Mouse (Mus musculus): ENCODE results near the gene Gm17577. TPM values are rescaled to one million over a fixed set of nuclear protein-coding genes. Genes with fewer than 3 reads are reported as not detected.
"Not testable (repeated sequence)": the region's sequence is repeated elsewhere in the genome, so short reads cannot be mapped to it uniquely, and the experiment has no call there.

Gene Gm17577
- total RNA-seq (2021): not detected
- long read RNA-seq, experiment 1: 0 reads
- long read RNA-seq, experiment 2: 0 reads

DNA sequence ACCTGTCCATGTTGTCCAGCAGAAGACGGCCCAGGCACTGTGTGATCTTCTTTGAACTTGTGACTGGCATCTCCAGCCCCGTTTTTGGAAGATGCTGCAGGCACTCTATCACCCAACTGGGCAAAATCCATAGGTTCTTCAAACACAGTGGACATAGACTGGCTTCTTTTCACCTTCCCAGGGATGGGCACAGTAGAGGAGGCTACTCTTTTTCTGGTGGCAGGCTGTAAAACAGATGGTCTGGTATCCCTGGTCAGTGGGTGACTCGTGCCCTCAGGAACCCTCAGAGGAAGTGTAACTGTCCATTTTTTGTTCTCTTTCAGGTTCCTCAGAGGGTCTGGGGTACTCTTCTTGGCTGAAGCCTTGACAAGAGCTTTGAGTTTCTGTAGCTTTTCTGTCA is at the start of gene Gm17577:
Gene Gm17577 (minus strand): TSS at position 101 of the 400 bp plus-strand sequence.
- not testable (repeated sequence) for DNase-seq

DNA sequence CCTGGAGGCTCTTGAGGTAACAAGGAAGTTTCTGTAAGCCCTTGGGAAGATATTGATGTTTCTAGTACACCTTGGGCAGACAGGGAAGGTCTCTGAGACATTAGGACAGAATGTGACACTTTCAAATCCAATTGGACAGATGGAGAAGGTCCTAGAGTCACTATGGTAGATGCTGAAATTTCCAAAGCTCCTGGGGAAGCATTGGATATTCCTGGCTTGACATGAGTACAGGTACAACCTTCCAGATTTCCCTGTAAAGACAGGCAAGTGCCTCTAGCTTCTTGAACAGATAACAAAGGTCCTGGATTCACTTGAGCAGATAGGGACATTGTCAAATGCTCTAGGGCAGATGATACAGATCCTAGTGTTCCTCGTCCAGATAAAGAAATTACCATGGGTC is 24.3 kb downstream of the Gm17577 start, which contains the start of gene Srsx:
Gene Srsx (minus strand): TSS at position 101 of the 400 bp plus-strand sequence.
- not testable (repeated sequence) for DNase-seq

Other genes starting within 250 kb of the Gm17577 start
- gene Gm17521, start 217.2 kb downstream of the Gm17577 start, total RNA-seq (2021): not detected
- gene Cldn34c1, start 143.4 kb downstream of the Gm17577 start, total RNA-seq (2021): 1 to 10 TPM; 6.9 to 9.4 TPM
- not detected for gene Srsx, start 24.4 kb downstream of the Gm17577 start, total RNA-seq (2021)

Data from adrenal gland, postnatal 36 days (tissue).